Mouse (Mus musculus): ENCODE results near the gene Syde2. TPM values are rescaled to one million over a fixed set of nuclear protein-coding genes. Genes with fewer than 3 reads are reported as not detected.
"Not testable (repeated sequence)": the region's sequence is repeated elsewhere in the genome, so short reads cannot be mapped to it uniquely, and the experiment has no call there.

Gene Syde2
- polyA plus RNA-seq, 1 experiment from 2014 or later = 0.92 TPM

DNA sequence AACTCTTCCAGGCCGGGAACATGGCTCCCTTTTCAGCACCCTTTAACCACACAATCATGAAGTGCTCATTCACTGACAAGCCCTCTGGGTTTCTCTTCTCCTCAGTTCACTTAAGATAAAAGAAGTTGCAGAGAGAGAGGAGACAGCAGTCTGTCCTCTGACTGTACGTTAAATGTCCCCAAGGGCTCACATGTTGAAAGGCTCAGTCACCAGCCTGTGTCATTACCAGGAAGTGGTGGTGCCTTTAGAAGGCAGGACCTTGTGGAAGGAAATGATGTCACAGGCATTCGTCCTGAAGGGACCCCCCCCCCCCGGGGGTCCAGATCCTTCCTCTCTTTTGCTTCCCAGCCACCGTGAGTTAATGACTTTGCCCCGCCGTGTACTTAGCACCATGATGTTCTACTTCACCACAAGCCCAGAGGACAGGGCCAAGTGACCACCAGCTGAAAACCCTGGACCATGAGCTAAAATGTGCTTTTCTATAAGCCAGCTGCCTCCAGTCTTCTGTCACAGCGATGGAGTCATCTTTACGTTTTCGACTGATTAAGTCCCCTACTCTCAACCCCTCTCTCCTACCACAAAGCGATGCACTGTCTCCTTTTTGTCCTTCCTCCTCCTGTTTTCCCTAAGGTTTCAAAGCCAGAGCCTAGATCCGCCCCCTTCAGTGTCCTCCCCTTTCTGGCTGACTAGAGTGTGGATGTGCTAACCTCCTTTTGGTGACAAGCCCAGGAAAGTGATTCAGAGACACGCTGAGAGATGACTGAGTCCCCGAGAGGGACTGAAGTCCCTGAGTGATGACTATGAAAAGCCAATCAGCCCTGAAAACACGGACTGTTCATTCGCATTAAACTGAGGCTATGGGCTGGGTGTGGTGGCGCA is 36.1 kb upstream of the Syde2 start:
- H3K4me3 ChIP-seq = no peak overlapping the region
- WGBS = 72% methylated on average over 17 of the region's 17 CpGs
- H3K36me3 ChIP-seq = no peaks in the 10 kb centered on the region
- peaks cover 12% of the 10 kb centered on the region for H3K4me1 ChIP-seq (replicated peaks)
- no peaks in the 10 kb centered on the region for H3K9me3 ChIP-seq
- peaks cover 8% of the 10 kb centered on the region for H3K27me3 ChIP-seq (ENCODE audit: insufficient read depth, poor library complexity, severe bottlenecking)
- DNase-seq (ENCODE audit: low spot score) = no peak
- H3K27ac ChIP-seq = no peak overlapping the region

DNA sequence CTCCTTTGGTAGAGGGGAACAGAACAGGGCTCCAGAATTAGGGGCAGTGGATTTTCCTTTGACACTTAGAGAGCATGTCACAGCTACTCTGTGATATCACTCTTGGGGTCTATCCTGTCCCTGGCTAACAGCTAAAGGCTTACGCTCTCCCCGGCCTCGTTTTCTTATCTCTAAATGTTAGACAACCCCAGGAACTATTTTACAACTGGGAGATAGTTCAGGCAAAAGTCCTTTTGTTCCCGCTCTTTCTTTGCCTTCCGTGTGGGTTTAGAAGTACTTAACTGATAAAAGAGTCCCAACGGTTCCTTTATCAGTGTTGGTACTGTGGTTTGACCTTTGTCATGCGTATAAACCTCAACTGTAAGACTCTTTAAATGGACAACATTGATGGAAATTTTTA is 34.7 kb upstream of the Syde2 start:
- H3K9me3 ChIP-seq = no peaks in the 10 kb centered on the region
- no peak overlapping the region for H3K27ac ChIP-seq
- peaks cover 8% of the 10 kb centered on the region for H3K27me3 ChIP-seq (ENCODE audit: insufficient read depth, poor library complexity, severe bottlenecking)
- H3K4me3 ChIP-seq = no peak overlapping the region
- DNase-seq (ENCODE audit: low spot score) = no peak
- H3K4me1 ChIP-seq (replicated peaks) = peaks cover 12% of the 10 kb centered on the region
- no peaks in the 10 kb centered on the region for H3K36me3 ChIP-seq
- 87% methylated on average over 7 of the region's 7 CpGs for WGBS

DNA sequence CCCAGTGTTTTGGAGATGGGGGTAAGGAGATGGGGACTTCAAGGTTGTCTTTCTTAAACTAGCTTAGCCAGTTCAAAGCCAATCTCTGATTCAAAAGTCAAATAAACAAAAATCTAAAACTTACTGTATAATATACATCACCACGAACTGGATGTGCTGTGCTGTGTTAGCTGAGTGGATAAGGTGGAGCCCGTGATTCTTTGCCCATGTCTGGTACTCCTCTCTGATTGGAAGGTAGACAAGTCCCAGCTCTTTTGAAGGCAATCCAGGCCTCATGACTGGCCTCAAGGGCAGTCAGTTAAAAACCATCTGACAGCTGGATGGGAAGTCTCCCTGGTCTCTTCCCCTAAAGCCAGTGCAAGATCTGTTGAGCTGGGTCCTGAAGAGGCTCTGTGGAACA is 34.3 kb upstream of the Syde2 start:
- no peak overlapping the region for H3K4me3 ChIP-seq
- no peaks in the 10 kb centered on the region for H3K36me3 ChIP-seq
- H3K27ac ChIP-seq = no peak overlapping the region
- no peak for DNase-seq (ENCODE audit: low spot score)
- peaks cover 12% of the 10 kb centered on the region for H3K4me1 ChIP-seq (replicated peaks)
- peaks cover 8% of the 10 kb centered on the region for H3K27me3 ChIP-seq (ENCODE audit: insufficient read depth, poor library complexity, severe bottlenecking)
- WGBS = 91% methylated on average over 2 of the region's 2 CpGs
- peaks cover 2% of the 10 kb centered on the region; the same call in 1 of the 2 replicates for H3K9me3 ChIP-seq

DNA sequence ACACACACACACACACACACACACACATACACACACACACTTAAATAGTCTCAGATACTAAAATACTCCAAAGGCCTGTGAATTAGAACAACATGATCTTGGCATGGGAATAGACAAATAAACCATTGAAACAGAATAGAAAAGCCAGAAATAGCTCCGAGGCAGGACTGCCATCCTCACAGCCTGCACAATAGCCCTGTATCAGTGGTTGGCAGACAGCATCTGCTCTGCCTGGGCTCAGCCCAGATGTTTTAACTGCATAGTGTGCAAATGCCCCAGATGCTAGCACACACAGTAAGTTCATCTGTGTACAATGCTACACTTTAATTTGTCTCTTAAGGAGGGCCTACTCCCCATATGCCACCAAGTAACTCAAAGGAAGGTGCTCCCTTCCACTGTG is 27.8 kb upstream of the Syde2 start:
- H3K27me3 ChIP-seq (ENCODE audit: insufficient read depth, poor library complexity, severe bottlenecking) = peaks cover 35% of the 10 kb centered on the region
- 75% methylated on average over 1 of the region's 1 CpGs for WGBS
- peaks cover 5% of the 10 kb centered on the region; the same call in 1 of the 2 replicates for H3K9me3 ChIP-seq
- DNase-seq (ENCODE audit: low spot score) = no peak
- peaks cover 21% of the 10 kb centered on the region for H3K4me1 ChIP-seq (replicated peaks)
- H3K27ac ChIP-seq = no peak overlapping the region
- no peaks in the 10 kb centered on the region for H3K36me3 ChIP-seq
- no peak overlapping the region for H3K4me3 ChIP-seq

DNA sequence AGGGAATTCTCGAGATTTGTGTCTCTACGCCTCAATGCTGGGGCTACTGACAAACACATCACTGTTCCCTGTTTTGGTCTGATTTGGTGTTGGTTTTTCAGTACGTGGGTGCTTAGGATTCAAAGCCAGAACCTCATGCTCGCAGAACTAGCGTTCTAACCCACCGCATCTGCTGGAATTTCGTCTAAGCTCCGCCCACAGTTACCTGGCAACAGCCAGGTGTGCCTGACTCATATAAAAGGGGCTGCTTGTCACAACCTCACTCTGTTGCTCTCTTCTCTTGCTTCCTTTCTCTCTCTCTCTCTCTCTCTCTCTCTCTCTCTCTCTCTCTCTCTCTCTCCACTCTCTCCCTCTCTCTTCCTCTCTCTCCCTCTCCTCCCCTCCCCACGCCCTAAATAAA is 25.3 kb upstream of the Syde2 start:
- Histone ChIP-seq H3K27ac (no peak overlapping the region), H3K36me3 (no peaks in the 10 kb centered on the region), H3K4me3 (no peak overlapping the region), H3K4me1 (replicated peaks) (peaks cover 21% of the 10 kb centered on the region), H3K9me3 (peaks cover 5% of the 10 kb centered on the region; the same call in 1 of the 2 replicates), H3K27me3 (ENCODE audit: insufficient read depth, poor library complexity, severe bottlenecking) (peaks cover 43% of the 10 kb centered on the region)
- DNase-seq (ENCODE audit: low spot score) = no peak
- 18% methylated on average over 9 of the region's 9 CpGs for WGBS

DNA sequence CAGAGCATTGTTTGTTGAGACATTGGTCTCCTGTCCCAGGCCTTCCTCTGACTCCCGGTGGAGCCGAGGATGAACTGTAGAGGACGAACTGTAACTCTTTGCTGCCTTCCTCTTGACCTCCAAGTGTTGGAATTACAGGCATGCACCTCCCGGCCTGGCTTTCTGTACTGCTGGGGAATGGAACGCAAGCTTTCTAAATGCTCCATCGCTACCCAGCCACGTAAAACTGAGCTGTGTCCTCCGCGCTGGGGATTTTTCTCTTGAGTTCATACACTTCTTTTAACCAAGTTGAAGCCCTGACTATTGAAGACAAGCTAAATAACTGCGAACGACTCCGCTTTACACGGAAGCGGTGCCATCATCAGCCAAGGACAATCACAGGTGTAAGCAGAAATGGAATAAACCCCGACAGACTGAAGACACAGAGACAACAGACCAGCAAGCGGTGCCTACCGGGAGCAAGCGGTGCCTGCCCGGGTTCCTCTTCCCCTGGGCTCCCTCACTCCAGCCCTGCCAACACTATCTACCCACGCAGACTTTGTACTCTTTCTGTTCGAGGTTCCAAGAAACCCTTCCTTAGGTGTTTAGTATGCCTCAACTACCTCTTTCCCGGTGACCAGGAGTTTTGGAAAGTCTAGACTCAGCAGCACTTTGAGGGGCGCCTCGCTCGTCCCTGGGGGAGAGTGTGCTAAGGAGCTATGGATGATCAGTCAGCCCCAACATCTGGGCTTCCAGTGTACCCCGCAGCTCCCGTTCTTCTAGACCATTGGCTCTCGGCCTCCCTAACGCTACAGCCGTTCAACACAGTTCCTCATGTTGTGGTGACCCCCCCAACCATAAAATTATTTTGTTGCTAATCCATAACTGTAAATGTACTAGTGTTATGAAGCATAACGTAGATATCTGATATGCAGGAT is 24.3 kb upstream of the Syde2 start:
- Histone ChIP-seq H3K27me3 (ENCODE audit: insufficient read depth, poor library complexity, severe bottlenecking) (peaks cover 43% of the 10 kb centered on the region), H3K36me3 (no peaks in the 10 kb centered on the region), H3K4me1 (replicated peaks) (peaks cover 21% of the 10 kb centered on the region), H3K4me3 (peak overlapping the region; percentile 41), H3K9me3 (peaks cover 4% of the 10 kb centered on the region; the same call in 1 of the 2 replicates), H3K27ac (peak overlapping the region; percentile 40; the same call in 1 of the 2 replicates)
- 13% methylated on average over 31 of the region's 31 CpGs for WGBS
- DNase-seq (ENCODE audit: low spot score) = peak; percentile 38

DNA sequence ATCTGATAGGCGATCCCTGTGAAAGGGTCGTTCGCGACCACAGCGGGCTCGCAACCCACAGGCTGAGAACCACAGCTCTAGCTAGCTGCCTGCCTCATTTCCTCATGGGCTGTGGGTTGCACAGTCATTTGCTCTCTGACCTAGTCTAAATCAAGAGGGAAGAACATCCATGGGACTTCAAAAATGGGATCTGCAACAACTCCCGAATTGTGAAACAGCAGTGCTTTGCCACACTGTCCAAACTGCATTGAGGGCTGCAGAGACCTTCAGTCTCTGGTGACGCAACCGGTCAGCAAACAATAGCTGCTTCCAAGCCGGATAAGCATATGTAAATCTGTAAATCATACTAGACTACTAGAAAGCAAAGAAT is 23.7 kb upstream of the Syde2 start:
- Histone ChIP-seq H3K9me3 (no peaks in the 10 kb centered on the region), H3K27me3 (ENCODE audit: insufficient read depth, poor library complexity, severe bottlenecking) (peaks cover 43% of the 10 kb centered on the region), H3K36me3 (no peaks in the 10 kb centered on the region), H3K27ac (peak overlapping the region; percentile 40; the same call in 1 of the 2 replicates), H3K4me1 (replicated peaks) (peaks cover 23% of the 10 kb centered on the region), H3K4me3 (peak overlapping the region; percentile 41)
- peak; percentile 34 for DNase-seq (ENCODE audit: low spot score)
- WGBS = 19% methylated on average over 10 of the region's 10 CpGs

DNA sequence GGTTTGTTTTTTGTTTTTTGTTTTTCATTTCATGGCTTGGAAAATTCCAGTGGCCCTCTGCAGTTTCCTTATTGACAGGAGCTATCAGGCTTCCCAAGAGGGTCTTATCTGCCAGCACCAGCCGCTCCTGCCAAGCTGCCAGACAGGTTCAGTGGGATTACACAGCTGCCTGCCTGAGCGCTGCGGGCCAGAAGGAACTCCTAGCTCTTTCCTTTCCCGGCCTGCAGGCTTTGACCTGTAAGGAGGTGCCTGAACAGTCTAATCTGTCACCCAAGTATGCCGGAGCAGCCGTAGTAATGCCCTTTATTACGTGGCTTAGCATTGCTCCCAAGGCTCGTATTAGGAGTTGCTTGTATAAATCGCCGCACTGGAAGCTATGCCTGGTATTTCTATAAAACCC is 23.2 kb upstream of the Syde2 start:
- H3K27me3 ChIP-seq (ENCODE audit: insufficient read depth, poor library complexity, severe bottlenecking) = peaks cover 43% of the 10 kb centered on the region
- no peaks in the 10 kb centered on the region for H3K36me3 ChIP-seq
- 0 out of 2 replicates have a peak overlapping the region, but pooled peaks have one; percentile 11 for H3K4me3 ChIP-seq
- H3K27ac ChIP-seq = no peak overlapping the region; the same call in 1 of the 2 replicates
- peaks cover 28% of the 10 kb centered on the region for H3K4me1 ChIP-seq (replicated peaks)
- DNase-seq (ENCODE audit: low spot score) = peak; percentile 57
- no peaks in the 10 kb centered on the region for H3K9me3 ChIP-seq
- WGBS = 13% methylated on average over 10 of the region's 10 CpGs

DNA sequence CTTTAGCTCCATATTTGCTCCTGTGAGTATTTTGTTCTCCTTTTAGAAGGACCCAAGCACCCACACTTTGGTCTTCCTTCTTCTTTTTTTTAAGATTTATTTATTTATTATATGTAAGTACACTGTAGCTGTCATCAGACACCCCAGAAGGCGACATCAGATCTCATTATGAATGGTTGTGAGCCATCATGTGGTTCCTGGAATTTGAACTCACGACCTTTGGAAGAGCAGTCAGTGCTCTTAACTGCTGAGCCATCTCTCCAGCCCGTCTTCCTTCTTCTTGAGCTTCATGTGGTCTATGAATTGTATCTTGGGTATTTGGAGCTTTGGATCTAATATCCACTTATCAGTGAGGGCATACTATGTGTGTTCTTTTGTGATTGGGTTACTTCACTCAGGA is 22.1 kb upstream of the Syde2 start:
- WGBS = 74% methylated on average over 3 of the region's 3 CpGs
- H3K4me3 ChIP-seq; H3K27ac ChIP-seq; H3K9me3 ChIP-seq; DNase-seq (ENCODE audit: low spot score); H3K36me3 ChIP-seq: not testable (repeated sequence)
- Histone ChIP-seq H3K4me1 (replicated peaks) (peaks cover 32% of the 10 kb centered on the region), H3K27me3 (ENCODE audit: insufficient read depth, poor library complexity, severe bottlenecking) (peaks cover 43% of the 10 kb centered on the region)

DNA sequence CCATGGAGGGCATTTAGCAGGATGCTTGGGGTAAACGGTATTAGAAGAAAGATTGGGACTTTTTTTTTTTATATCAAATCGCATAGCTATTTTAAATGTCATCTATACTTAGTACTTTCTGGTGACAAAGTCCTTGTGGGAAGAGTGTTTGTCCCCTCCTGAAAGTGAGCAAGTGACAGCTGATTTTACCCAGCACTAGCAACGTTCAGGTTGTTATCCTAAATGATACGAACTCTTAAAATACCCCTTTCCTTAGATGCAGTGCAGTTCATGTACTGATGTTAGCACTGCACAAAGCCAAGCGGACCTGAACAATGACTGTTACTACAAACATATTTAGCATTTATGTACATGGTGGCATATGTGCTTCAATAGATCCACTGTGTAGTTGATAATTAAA is 20.9 kb upstream of the Syde2 start:
- Histone ChIP-seq H3K9me3 (no peaks in the 10 kb centered on the region), H3K4me1 (replicated peaks) (peaks cover 32% of the 10 kb centered on the region), H3K36me3 (no peaks in the 10 kb centered on the region), H3K27me3 (ENCODE audit: insufficient read depth, poor library complexity, severe bottlenecking) (peaks cover 38% of the 10 kb centered on the region), H3K27ac (no peak overlapping the region), H3K4me3 (no peak overlapping the region)
- WGBS = 92% methylated on average over 5 of the region's 5 CpGs
- DNase-seq (ENCODE audit: low spot score) = no peak

DNA sequence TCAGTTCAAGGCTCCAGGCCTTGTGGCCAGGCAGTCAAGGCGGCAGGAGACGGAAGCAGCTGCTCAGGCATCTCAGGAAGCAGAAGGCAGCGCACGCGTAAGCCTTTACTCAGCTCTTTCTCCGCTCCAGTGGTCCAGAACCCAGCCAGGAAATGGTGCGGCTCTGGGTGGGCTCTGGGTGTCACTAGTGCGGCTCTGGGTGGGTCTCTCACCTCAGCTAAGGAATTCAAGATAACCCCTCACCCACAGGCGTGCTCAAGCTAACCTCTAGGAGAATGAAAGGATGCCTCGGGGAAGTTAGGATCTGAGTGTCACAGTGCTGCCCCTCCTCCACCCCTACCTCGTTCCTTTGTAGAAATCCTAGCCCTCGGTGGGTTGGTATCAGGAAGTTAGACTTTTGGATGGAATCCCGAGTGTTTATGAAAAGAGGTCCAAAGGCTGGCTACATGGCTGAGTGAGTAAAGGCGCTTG is 18.6 kb upstream of the Syde2 start:
- Histone ChIP-seq H3K4me3 (no peak overlapping the region), H3K4me1 (replicated peaks) (peaks cover 17% of the 10 kb centered on the region), H3K27me3 (ENCODE audit: insufficient read depth, poor library complexity, severe bottlenecking) (peaks cover 16% of the 10 kb centered on the region), H3K27ac (0 out of 2 replicates have a peak overlapping the region, but pooled peaks have one; percentile 59), H3K9me3 (peaks cover 8% of the 10 kb centered on the region), H3K36me3 (no peaks in the 10 kb centered on the region)
- 44% methylated on average over 14 of the region's 14 CpGs for WGBS
- no peak for DNase-seq (ENCODE audit: low spot score)

DNA sequence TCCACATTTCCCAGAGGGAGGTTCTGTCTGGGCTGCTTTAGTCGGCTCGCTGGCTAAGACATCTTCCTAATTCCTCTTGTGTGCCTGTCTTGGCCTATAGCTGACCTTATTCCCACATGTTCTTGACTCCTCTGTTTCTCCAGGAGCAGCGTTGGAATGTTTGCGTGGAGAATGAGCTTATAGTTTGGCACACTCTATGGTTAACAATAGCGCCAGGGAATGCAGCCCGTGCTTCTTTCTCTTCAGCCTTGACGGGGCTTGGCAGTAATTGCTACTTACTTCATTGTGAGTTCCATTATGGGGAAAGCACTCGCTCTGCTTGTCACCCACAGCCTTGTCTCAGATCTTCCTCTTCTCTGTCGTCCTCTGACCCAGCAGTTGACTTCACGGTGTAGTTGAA is 16.2 kb upstream of the Syde2 start:
- DNase-seq (ENCODE audit: low spot score) = no peak

More for the DNA sequence above, 16.2 kb upstream of the Syde2 start:
- no peaks in the 10 kb centered on the region for H3K27me3 ChIP-seq (ENCODE audit: insufficient read depth, poor library complexity, severe bottlenecking)
- H3K4me3 ChIP-seq = no peak overlapping the region
- H3K27ac ChIP-seq = no peak overlapping the region
- H3K4me1 ChIP-seq (replicated peaks) = peaks cover 11% of the 10 kb centered on the region; the same call in 1 of the 2 replicates
- no peaks in the 10 kb centered on the region for H3K36me3 ChIP-seq
- 70% methylated on average over 10 of the region's 10 CpGs for WGBS
- peaks cover 17% of the 10 kb centered on the region for H3K9me3 ChIP-seq
